Mouse (Mus musculus) brain, embryonic 14.5 days (tissue): ENCODE results near the gene Afg1l.

ENCODE experiments used
- CTCF ChIP-seq: fragments of 200-500 bp; IDR thresholded peaks from 2 replicates; pipeline ENCODE4 v1.5.1; 2012; ENCODE audit warnings: inconsistent platforms, mild to moderate bottlenecking, moderate library complexity, borderline replicate concordance; ENCODE audit not compliant: insufficient read depth, insufficient read length; ENCODE audit errors: extremely low read depth
- POLR2A ChIP-seq: fragments of 200-500 bp; IDR thresholded peaks from 2 replicates; pipeline ENCODE4 v1.6.1; 2012; ENCODE audit warnings: mild to moderate bottlenecking, inconsistent platforms, borderline replicate concordance; ENCODE audit not compliant: poor library complexity, insufficient read depth, insufficient read length, severe bottlenecking; ENCODE audit errors: extremely low read depth

GRCm38 (mm10) chr10:42449672-42450071 is 28.7 kb downstream of the Afg1l start:
- TF ChIP-seq CTCF (no peak), POLR2A (no peak)
